Mouse (Mus musculus): ENCODE measurements around the gene Mrtfb. TPM values are rescaled to one million over a fixed set of nuclear protein-coding genes. Genes with fewer than 3 reads are reported as not detected.

Gene Mrtfb
- polyA plus RNA-seq, 1 experiment, result 17.2 TPM

DNA sequence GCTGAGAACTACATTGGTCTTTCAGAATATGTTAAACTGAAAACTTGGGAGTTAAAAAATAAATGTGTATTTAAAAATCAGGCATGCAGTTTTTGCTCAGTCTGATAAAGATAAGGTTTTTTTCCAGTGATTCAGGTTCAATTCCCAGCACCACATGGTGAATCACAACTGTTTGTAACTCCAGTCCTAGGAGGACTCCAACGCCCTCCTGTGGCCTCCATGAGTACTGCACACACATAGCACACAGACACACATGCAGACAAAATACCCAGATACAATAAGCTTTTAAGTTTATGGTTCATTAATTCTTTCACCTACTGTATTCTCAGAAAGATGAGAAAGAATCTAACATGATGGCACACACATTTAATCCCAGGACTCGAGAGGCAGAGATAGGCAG lies 154.5 kb downstream of the Mrtfb start:
- Histone ChIP-seq H3K4me3 (ENCODE audit: insufficient read depth, low read length) (no peak overlapping the region), H3K27ac (ENCODE audit: insufficient read depth, low read depth, low read length) (no peak overlapping the region), H3K4me1 (ENCODE audit: control insufficient read depth, insufficient read depth, low read length) (no peaks in the 10 kb centered on the region)
- no peak for TF ChIP-seq POLR2A (IDR thresholded peaks at IDR 0.05; ENCODE audit: borderline replicate concordance, low read depth, low read length)
- TF ChIP-seq CTCF (IDR thresholded peaks at IDR 0.05; ENCODE audit: low read depth, low read length), result no peak

DNA sequence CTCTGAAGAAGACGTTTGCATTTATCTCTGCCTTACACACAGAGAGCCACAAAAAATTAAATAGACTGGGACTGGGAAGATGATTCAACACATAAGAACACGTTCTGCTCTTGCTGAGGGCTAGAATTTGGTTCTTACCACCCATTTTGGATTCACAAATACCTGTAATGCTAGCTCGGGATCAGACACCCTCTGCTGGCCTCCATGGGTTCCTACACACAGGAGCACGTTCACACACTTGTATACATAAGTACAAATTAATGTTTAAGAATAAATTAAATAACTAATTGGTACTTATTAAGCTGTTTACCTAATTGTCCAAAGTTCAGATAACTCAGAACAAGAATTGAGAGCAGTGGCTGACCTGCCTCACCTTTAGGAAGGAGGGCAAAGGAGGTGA lies 155.2 kb downstream of the Mrtfb start:
- TF ChIP-seq CTCF (IDR thresholded peaks at IDR 0.05; ENCODE audit: low read depth, low read length) (no peak), POLR2A (IDR thresholded peaks at IDR 0.05; ENCODE audit: borderline replicate concordance, low read depth, low read length) (no peak)
- no peak overlapping the region for H3K4me3 ChIP-seq (ENCODE audit: insufficient read depth, low read length)
- H3K4me1 ChIP-seq (ENCODE audit: control insufficient read depth, insufficient read depth, low read length), result peaks cover 3% of the 10 kb centered on the region
- H3K27ac ChIP-seq (ENCODE audit: insufficient read depth, low read depth, low read length), result no peak overlapping the region

DNA sequence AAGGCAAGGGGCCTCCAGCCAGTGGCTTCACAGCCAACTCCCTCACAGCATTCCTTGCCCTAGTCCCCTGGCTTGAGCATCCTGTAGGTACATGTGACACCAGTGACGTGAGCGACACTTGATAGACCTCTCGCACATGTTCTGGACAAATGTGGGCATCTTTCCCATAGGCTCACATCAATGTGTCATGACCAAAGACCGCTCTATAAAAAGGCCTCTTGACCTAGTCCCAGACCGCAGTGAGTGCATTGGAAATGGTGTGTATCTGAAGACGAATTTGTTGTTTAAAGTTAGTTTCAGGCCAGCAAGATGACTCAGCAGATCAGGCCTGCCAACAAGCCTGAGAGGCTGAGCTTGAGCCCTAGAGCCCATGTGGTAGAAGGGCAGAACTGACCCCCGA lies 158.3 kb downstream of the Mrtfb start:
- TF ChIP-seq CTCF (IDR thresholded peaks at IDR 0.05; ENCODE audit: low read depth, low read length), result no peak
- no peak for TF ChIP-seq POLR2A (IDR thresholded peaks at IDR 0.05; ENCODE audit: borderline replicate concordance, low read depth, low read length)
- Histone ChIP-seq H3K4me3 (ENCODE audit: insufficient read depth, low read length) (no peak overlapping the region), H3K4me1 (ENCODE audit: control insufficient read depth, insufficient read depth, low read length) (peaks cover 10% of the 10 kb centered on the region), H3K27ac (ENCODE audit: insufficient read depth, low read depth, low read length) (no peak overlapping the region)

DNA sequence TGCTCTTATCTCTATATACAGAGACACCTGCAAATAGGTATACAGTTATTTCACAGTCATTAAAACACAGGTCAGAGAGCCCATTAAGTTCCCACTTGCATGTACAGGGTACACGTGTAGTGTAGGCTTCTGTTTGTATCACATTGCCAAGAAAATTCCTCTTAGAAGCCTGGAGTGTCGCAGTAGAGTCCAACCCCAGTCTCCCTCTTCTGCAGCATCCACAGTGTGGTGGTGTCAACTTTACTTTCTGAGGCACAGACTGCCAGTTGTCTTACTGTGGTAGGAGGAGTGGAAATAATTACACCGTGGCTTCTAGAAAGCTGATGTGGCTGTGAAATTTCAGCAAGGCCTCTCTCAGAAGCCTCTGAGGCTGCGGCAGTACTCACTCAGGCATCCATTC lies 158.7 kb downstream of the Mrtfb start:
- TF ChIP-seq POLR2A (IDR thresholded peaks at IDR 0.05; ENCODE audit: borderline replicate concordance, low read depth, low read length), result no peak
- no peak for TF ChIP-seq CTCF (IDR thresholded peaks at IDR 0.05; ENCODE audit: low read depth, low read length)
- no peak overlapping the region for H3K4me3 ChIP-seq (ENCODE audit: insufficient read depth, low read length)
- H3K27ac ChIP-seq (ENCODE audit: insufficient read depth, low read depth, low read length), result no peak overlapping the region
- H3K4me1 ChIP-seq (ENCODE audit: control insufficient read depth, insufficient read depth, low read length), result peaks cover 11% of the 10 kb centered on the region

DNA sequence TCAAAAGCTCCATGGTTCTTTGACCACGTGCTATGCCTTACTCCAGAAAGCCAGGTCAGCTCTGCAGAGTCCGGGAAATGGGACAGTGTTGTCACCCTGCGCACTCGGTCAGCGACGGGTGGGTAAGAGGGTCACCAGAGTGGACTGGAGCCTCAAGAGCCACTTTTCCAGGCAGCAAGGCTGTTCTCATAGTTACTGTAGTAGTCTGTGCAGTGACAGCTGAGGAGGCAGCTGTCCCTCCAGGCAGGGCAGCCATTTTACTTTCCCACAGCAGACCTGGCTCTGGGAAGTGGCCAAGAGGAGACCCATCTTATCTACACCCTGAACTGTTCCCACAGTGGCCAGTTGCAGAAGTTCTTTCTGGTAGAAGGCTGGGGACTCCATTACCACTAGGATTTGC lies 159.2 kb downstream of the Mrtfb start:
- Histone ChIP-seq H3K4me1 (ENCODE audit: control insufficient read depth, insufficient read depth, low read length) (peaks cover 13% of the 10 kb centered on the region), H3K27ac (ENCODE audit: insufficient read depth, low read depth, low read length) (no peak overlapping the region), H3K4me3 (ENCODE audit: insufficient read depth, low read length) (no peak overlapping the region)
- TF ChIP-seq POLR2A (IDR thresholded peaks at IDR 0.05; ENCODE audit: borderline replicate concordance, low read depth, low read length) (no peak), CTCF (IDR thresholded peaks at IDR 0.05; ENCODE audit: low read depth, low read length) (no peak)

DNA sequence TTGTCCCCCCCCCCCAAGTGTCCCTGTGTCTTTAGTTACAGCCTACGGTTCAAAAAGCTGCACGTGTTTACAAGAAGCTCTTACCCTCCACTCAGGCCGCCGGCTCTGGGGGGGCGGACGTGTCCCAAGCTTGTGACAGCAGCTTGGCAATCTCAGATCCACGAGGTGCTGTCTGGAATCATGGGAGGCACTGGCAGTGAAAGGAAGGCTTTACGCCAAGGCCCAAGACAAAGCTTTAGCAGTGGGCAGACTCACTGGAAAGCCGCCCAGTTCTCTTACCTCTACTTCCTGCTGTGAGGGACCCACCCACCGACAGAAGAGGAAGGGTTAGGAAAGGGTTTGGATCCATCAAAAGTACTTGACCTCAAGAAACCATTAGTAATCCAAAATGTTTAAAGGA lies 160.2 kb downstream of the Mrtfb start:
- no peak overlapping the region for H3K4me3 ChIP-seq (ENCODE audit: insufficient read depth, low read length)
- H3K27ac ChIP-seq (ENCODE audit: insufficient read depth, low read depth, low read length), result no peak overlapping the region
- H3K4me1 ChIP-seq (ENCODE audit: control insufficient read depth, insufficient read depth, low read length), result peaks cover 13% of the 10 kb centered on the region
- TF ChIP-seq POLR2A (IDR thresholded peaks at IDR 0.05; ENCODE audit: borderline replicate concordance, low read depth, low read length), result no peak
- TF ChIP-seq CTCF (IDR thresholded peaks at IDR 0.05; ENCODE audit: low read depth, low read length), result no peak

DNA sequence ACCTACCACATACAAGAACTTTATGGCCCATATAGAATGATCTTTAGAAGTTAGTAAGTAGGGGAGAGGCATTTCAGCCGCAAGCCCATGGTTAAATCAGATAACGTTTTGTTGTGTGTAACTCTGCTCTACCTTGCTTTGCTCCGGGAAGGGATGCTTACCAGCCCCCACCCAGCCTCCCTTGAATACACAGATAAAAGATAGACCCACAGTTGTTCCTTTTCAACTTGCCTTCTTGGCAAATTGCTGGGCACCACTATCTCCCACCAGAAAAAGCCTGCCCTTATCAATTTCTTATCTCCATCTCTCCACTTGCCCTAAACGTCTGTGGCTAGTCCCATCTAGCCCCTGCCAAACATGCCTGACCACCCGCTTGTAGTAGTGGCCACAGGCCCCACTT lies 161.6 kb downstream of the Mrtfb start:
- TF ChIP-seq POLR2A (IDR thresholded peaks at IDR 0.05; ENCODE audit: borderline replicate concordance, low read depth, low read length), result no peak
- TF ChIP-seq CTCF (IDR thresholded peaks at IDR 0.05; ENCODE audit: low read depth, low read length), result no peak
- no peak overlapping the region for H3K4me3 ChIP-seq (ENCODE audit: insufficient read depth, low read length)
- H3K27ac ChIP-seq (ENCODE audit: insufficient read depth, low read depth, low read length), result no peak overlapping the region
- peaks cover 13% of the 10 kb centered on the region for H3K4me1 ChIP-seq (ENCODE audit: control insufficient read depth, insufficient read depth, low read length)

DNA sequence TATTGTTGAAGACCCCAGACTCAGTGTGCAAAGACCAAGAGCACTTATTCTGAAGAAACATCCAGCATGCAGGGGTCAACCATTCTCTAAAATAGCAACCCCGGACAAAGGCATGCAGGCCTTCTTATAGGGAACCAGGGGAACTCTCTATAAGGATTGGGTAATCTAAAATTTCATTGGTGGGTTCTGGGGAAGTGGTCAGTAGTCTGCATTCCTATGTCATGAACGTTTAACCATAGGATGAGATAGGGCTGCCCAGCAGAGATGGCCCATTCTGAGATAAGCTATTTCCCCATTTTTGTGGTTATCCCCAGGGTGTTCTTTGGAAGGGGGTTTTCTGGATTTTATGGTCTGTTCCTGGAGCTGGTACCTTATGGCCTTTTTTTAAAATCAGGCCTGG lies 163.5 kb downstream of the Mrtfb start:
- TF ChIP-seq CTCF (IDR thresholded peaks at IDR 0.05; ENCODE audit: low read depth, low read length), result no peak
- TF ChIP-seq POLR2A (IDR thresholded peaks at IDR 0.05; ENCODE audit: borderline replicate concordance, low read depth, low read length), result no peak
- Histone ChIP-seq H3K4me1 (ENCODE audit: control insufficient read depth, insufficient read depth, low read length) (peaks cover 17% of the 10 kb centered on the region), H3K4me3 (ENCODE audit: insufficient read depth, low read length) (no peak overlapping the region), H3K27ac (ENCODE audit: insufficient read depth, low read depth, low read length) (no peak overlapping the region)

DNA sequence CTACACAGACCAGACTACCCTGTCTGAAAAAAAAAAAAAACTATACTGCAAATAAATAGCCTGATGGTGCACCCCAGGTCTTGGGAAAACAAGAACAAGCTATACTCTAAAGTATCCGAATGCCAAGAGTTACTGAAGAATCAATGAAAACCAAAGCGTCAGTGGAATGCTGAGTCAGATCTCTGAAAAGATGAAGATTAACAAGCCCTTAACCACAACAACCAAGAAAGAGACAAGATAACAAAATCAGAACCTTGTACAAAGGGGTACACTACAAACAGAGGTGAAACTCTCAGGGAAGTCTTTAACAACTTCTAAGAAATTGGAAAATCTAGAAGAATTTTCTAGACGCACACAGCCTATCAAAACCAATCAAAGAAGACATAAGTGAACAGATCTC lies 166.2 kb downstream of the Mrtfb start:
- Histone ChIP-seq H3K4me3 (ENCODE audit: insufficient read depth, low read length) (no peak overlapping the region), H3K27ac (ENCODE audit: insufficient read depth, low read depth, low read length) (no peak overlapping the region), H3K4me1 (ENCODE audit: control insufficient read depth, insufficient read depth, low read length) (peaks cover 12% of the 10 kb centered on the region)
- TF ChIP-seq POLR2A (IDR thresholded peaks at IDR 0.05; ENCODE audit: borderline replicate concordance, low read depth, low read length), result no peak
- TF ChIP-seq CTCF (IDR thresholded peaks at IDR 0.05; ENCODE audit: low read depth, low read length), result no peak

DNA sequence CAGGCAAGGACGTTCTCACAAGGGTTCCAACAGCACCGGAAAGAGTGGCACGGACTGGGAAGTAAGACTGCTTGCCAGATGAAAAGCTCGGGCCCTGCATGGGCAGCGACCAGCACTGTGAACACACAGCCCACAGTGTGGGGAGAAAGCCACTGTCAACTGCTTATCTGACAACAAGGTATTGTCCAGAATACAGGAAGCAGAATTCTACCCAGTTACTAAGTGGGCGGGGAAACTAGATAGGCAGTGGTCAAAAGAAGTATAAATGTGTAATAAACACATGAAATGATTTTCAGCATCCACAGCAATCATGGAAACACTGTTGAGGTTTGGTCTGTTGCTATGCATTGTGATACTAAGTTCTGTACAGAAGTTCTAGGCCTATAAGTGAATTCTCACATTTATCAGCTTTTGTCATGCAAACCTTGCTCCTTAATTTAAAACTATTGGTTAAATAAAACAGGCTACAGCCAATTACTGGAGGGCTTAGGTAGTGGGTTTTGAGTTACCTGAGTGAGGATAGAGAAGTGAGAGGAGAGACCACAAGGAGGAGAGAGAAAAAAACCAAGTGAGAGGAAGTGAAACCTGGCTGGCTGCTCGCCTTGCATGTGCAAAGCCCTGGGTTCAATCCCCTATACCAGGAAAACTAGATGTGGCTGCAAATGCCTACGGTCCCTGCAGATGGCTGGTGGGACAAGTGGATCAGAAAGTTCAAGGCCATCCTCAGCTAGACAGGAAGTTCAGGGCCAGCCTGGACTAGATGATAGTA lies 167.5 kb downstream of the Mrtfb start:
- Histone ChIP-seq H3K27ac (ENCODE audit: insufficient read depth, low read depth, low read length) (no peak overlapping the region), H3K4me3 (ENCODE audit: insufficient read depth, low read length) (no peak overlapping the region), H3K4me1 (ENCODE audit: control insufficient read depth, insufficient read depth, low read length) (peaks cover 12% of the 10 kb centered on the region)
- TF ChIP-seq CTCF (IDR thresholded peaks at IDR 0.05; ENCODE audit: low read depth, low read length) (no peak), POLR2A (IDR thresholded peaks at IDR 0.05; ENCODE audit: borderline replicate concordance, low read depth, low read length) (no peak)

All from bone marrow macrophage, adult 2 months (primary cell).